Mouse (Mus musculus) megakaryocyte, adult 5-6 weeks (primary cell): ENCODE data around the gene Kcnc3. TPM values are rescaled to one million over a fixed set of nuclear protein-coding genes. Genes with fewer than 3 reads are reported as not detected.
A peak's percentile ranks its signal among the peaks of the same experiment; 100 is the strongest.

Experiments
- ATAC-seq: 2 replicates; pipeline ENCODE4 v1.8.0; 2016; ENCODE audit warnings: mild to moderate bottlenecking, inconsistent platforms; ENCODE audit not compliant: poor library complexity, severe bottlenecking
- total RNA-seq, 2 experiments: library from RNA; stranded (forward) in 1 of 2; stranded (reverse) in 1 of 2; fragments of 153-499, 151-499 nt in 1 of 2; fragments of 221-1000, 200-1000 nt in 1 of 2; gene quantifications; 2 replicates each; pipeline versions ENCODE4 v1.2.3 to v1.2.4; 2015 to 2017

The Kcnc3 gene
- total RNA-seq (2015) (0.41 and 0.67 TPM in 2 replicates), total RNA-seq (2017) (not detected in 2 replicates)

GRCm38 (mm10) chr7:44590402-44591347, at the start of gene Kcnc3:
Gene Kcnc3, plus strand, starts transcription at chr7:44590664.
- peak; percentile 90 for ATAC-seq

GRCm38 (mm10) chr7:44542555-44542954, 47.9 kb upstream of the Kcnc3 start:
- ATAC-seq = no peak

- ATAC-seq = no peak
These were observed 47.4 kb upstream of the Kcnc3 start for GRCm38 (mm10) chr7:44543071-44543470.

GRCm38 (mm10) chr7:44546274-44546673, 44.2 kb upstream of the Kcnc3 start:
- no peak for ATAC-seq

- ATAC-seq = no peak
These were observed 43.4 kb upstream of the Kcnc3 start for GRCm38 (mm10) chr7:44547041-44547440.

GRCm38 (mm10) chr7:44547725-44548124, 42.7 kb upstream of the Kcnc3 start:
- ATAC-seq = no peak

GRCm38 (mm10) chr7:44548497-44549087, 41.9 kb upstream of the Kcnc3 start, which contains the start of gene Pold1:
Gene Pold1, minus strand, starts transcription at chr7:44548849.
- peak; percentile 90 for ATAC-seq

- no peak for ATAC-seq
These were observed 40.6 kb upstream of the Kcnc3 start for GRCm38 (mm10) chr7:44549621-44550408.

- no peak for ATAC-seq
These were observed 40.1 kb upstream of the Kcnc3 start for GRCm38 (mm10) chr7:44550409-44550678.

GRCm38 (mm10) chr7:44551301-44551700, 39.2 kb upstream of the Kcnc3 start:
- no peak for ATAC-seq

GRCm38 (mm10) chr7:44551731-44552130, 38.7 kb upstream of the Kcnc3 start:
- no peak for ATAC-seq

GRCm38 (mm10) chr7:44552141-44552908, 38.1 kb upstream of the Kcnc3 start:
- ATAC-seq = no peak

- peak; percentile 43 for ATAC-seq
These were observed 37.2 kb upstream of the Kcnc3 start for GRCm38 (mm10) chr7:44553196-44553764.

- ATAC-seq = peak; percentile 84
These were observed 36.6 kb upstream of the Kcnc3 start, which contains the start of gene Nr1h2 for GRCm38 (mm10) chr7:44553826-44554225. Gene Nr1h2, minus strand, starts transcription at chr7:44553951.

GRCm38 (mm10) chr7:44557629-44558028, 32.8 kb upstream of the Kcnc3 start:
- no peak for ATAC-seq

GRCm38 (mm10) chr7:44560435-44561400, 29.7 kb upstream of the Kcnc3 start:
- peak; percentile 88 for ATAC-seq

GRCm38 (mm10) chr7:44563284-44563683, 27.2 kb upstream of the Kcnc3 start:
- ATAC-seq = no peak

GRCm38 (mm10) chr7:44564486-44564885, 26.0 kb upstream of the Kcnc3 start:
- no peak for ATAC-seq

- no peak for ATAC-seq
These were observed 25.1 kb upstream of the Kcnc3 start for GRCm38 (mm10) chr7:44565414-44565813.
